In genomic region chr14:73875916-73876315, GRCm38 (mm10) we compare ENCODE assay signal across 20 mouse cellular contexts.
"Had no signal": no experiment of that assay in that cellular context is flagged by ENCODE, and none has a peak within 500 bp of the region (broad histone marks: within the 10 kb centered on the region; RNA-seq: fewer than 3 reads in every experiment).

No protein-coding gene starts in this region.

- H3K4me3 ChIP-seq: embryonic facial prominence, embryonic 10.5 days; embryonic facial prominence, embryonic 12.5 days; embryonic facial prominence, embryonic 13.5 days; embryonic facial prominence, embryonic 15.5 days; erythroblast, embryonic 14.5 days; forebrain, embryonic 10.5 days; forebrain, embryonic 12.5 days; forebrain, embryonic 13.5 days; forebrain, embryonic 15.5 days; gastrocnemius, adult 2 months; heart, adult 2 months; heart, embryonic 10.5 days had no signal

- H3K36me3 ChIP-seq: embryonic facial prominence, embryonic 10.5 days; embryonic facial prominence, embryonic 12.5 days; embryonic facial prominence, embryonic 13.5 days; embryonic facial prominence, embryonic 15.5 days; forebrain, embryonic 10.5 days; forebrain, embryonic 12.5 days; forebrain, embryonic 15.5 days; heart, embryonic 10.5 days had no signal

- H3K27me3 ChIP-seq: embryonic facial prominence, embryonic 12.5 days; embryonic facial prominence, embryonic 13.5 days; embryonic facial prominence, embryonic 15.5 days; forebrain, embryonic 12.5 days; forebrain, embryonic 13.5 days; forebrain, embryonic 15.5 days had no signal

- H3K4me2 ChIP-seq: embryonic facial prominence, embryonic 12.5 days; embryonic facial prominence, embryonic 13.5 days; embryonic facial prominence, embryonic 15.5 days; forebrain, embryonic 12.5 days; forebrain, embryonic 13.5 days; forebrain, embryonic 15.5 days had no signal

- DNase-seq: embryo, embryonic 11 days; forebrain, postnatal 0 days; gastrocnemius, adult 2 months; gastrocnemius, postnatal 10 days; gastrocnemius, postnatal 14 days; gastrocnemius, postnatal 25 days; gastrocnemius, postnatal 36 days; heart, adult 11 months; heart, adult 18-20 months; heart, adult 2 months had no signal

- H3K9me3 ChIP-seq: embryonic facial prominence, embryonic 10.5 days; embryonic facial prominence, embryonic 12.5 days; embryonic facial prominence, embryonic 13.5 days; embryonic facial prominence, embryonic 15.5 days; forebrain, embryonic 10.5 days; forebrain, embryonic 12.5 days; forebrain, embryonic 13.5 days; forebrain, embryonic 15.5 days; heart, embryonic 10.5 days had no signal

- H3K9ac ChIP-seq: embryonic facial prominence, embryonic 12.5 days; embryonic facial prominence, embryonic 13.5 days; embryonic facial prominence, embryonic 15.5 days; forebrain, embryonic 12.5 days; forebrain, embryonic 13.5 days; forebrain, embryonic 15.5 days; forebrain, postnatal 0 days had no signal

- H3K4me1 ChIP-seq: embryonic facial prominence, embryonic 10.5 days; embryonic facial prominence, embryonic 12.5 days; embryonic facial prominence, embryonic 13.5 days; embryonic facial prominence, embryonic 15.5 days; forebrain, embryonic 10.5 days; forebrain, embryonic 12.5 days; forebrain, embryonic 13.5 days; forebrain, embryonic 15.5 days; heart, embryonic 10.5 days had no signal

- H3K27ac ChIP-seq: embryonic facial prominence, embryonic 10.5 days; embryonic facial prominence, embryonic 12.5 days; embryonic facial prominence, embryonic 13.5 days; embryonic facial prominence, embryonic 15.5 days; forebrain, embryonic 10.5 days; forebrain, embryonic 12.5 days; forebrain, embryonic 13.5 days; forebrain, embryonic 15.5 days; gastrocnemius, adult 2 months; heart, adult 2 months; heart, embryonic 10.5 days had no signal
